Mouse (Mus musculus): ENCODE data around the gene Fam45a. TPM values are rescaled to one million over a fixed set of nuclear protein-coding genes. Genes with fewer than 3 reads are reported as not detected.
A peak's percentile ranks its signal among the peaks of the same experiment; 100 is the strongest.

Gene Fam45a
- total RNA-seq (2014; rRNA removed) (29.7 and 32.0 TPM in 2 replicates), polyA plus RNA-seq (2015; fragmentation: Nextera tagmentation; extraction: Ambion mirVana) (44.8 and 45.6 TPM in 2 replicates)

DNA sequence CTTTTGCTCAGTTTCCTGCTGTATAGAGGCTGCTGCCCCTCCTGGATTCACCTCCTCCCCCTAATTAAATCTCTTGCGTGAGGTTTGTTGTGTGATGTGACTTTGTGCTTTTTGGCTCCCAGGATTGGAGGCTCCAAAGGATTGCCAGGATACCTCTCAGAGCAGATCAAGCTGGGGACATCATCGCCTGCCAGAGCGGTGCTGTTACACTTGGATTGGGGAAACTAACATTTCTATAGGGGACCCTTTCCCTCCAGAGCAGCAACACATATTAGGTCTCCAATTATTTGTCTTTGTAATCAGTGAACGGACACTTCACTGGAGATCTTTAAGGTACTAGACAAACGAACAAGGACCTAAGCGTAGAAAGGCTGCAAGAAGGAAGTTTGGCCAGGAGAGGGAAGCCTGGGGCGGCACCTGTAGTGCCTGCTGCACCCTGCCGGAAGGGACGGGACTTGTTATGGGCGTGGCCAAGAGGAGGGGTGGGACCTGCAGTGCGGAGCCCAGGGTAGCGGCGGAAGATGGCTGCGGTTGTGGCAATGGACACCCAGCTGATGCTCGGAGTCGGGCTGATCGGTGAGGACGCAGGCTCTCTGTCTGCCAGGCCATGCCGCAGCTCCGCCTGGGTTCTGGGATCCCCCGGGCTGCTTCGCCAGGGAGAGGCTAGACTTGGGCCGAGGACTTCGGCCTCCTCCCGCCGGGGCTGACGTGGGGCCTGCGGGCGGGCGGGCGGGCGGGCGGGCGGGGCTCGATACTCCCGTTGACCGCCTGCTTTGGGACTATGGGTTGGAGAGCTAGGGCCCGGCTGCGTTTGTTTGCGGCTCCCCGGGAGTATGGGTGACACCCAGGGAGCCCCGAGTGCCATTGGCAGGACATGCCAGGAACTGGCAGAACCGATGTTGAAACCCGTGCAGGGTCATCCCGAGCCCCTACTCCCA lies at the start of gene Fam45a:
Gene Fam45a (plus strand): TSS at position 488 of the 938 bp plus-strand sequence.
- H3K36me3 ChIP-seq (ENCODE audit: insufficient read depth, low read length): no peaks in the 10 kb centered on the region; the same call in 1 of the 2 replicates
- 3% methylated on average over 40 of the region's 45 CpGs for WGBS
- peak; percentile 94 for TF ChIP-seq CTCF (IDR thresholded peaks at IDR 0.05; ENCODE audit: low read depth)

DNA sequence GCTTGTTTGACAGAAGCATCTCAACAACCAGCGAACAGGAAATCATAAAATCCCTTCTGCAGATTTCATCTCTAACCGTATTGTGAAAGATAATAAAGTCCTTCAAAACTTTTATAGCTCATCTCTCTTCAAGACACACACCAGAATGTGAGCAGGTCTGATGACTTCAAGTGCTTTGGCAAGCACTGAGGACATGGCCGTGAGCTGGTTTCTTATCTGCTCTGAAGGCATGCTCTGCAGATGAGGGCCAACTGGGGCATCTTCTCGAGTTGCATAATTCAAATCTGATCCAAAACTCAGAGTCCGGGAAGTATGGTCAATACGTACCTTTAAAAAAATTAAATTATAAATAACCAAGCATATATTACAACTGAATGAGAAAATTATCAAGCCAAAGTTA lies 38.0 kb upstream of the Fam45a start:
- no peaks in the 10 kb centered on the region for H3K4me1 ChIP-seq (ENCODE audit: insufficient read depth, low read length)
- H3K9ac ChIP-seq (replicated peaks; ENCODE audit: low read length): no peak overlapping the region
- no peak for TF ChIP-seq CTCF (IDR thresholded peaks at IDR 0.05; ENCODE audit: low read depth)
- no peak for DNase-seq (ENCODE audit: low spot score)
- no peaks in the 10 kb centered on the region for H3K9me3 ChIP-seq (ENCODE audit: low read length)
- no peak for ATAC-seq
- 93% methylated on average over 6 of the region's 6 CpGs for WGBS
- H3K4me3 ChIP-seq (ENCODE audit: low read length): no peak overlapping the region
- no peak overlapping the region for H3K27ac ChIP-seq
- H3K27me3 ChIP-seq (ENCODE audit: insufficient read depth, low read length): no peaks in the 10 kb centered on the region
- H3K4me2 ChIP-seq (ENCODE audit: low read depth, low read length): no peak overlapping the region
- H3K36me3 ChIP-seq (ENCODE audit: insufficient read depth, low read length): peaks cover 42% of the 10 kb centered on the region

More for the DNA sequence above, at the start of gene Fam45a:
- Histone ChIP-seq H3K9me3 (ENCODE audit: low read length) (no peaks in the 10 kb centered on the region), H3K9ac (replicated peaks; ENCODE audit: low read length) (peak within 1 kb of the TSS; percentile 80), H3K27ac (peak within 1 kb of the TSS; percentile 74; the same call in 1 of the 2 replicates), H3K4me1 (ENCODE audit: insufficient read depth, low read length) (peaks cover 4% of the 10 kb centered on the region; the same call in 1 of the 2 replicates), H3K4me3 (ENCODE audit: low read length) (peak within 1 kb of the TSS; percentile 78), H3K4me2 (ENCODE audit: low read depth, low read length) (peak within 1 kb of the TSS; percentile 87), H3K27me3 (ENCODE audit: insufficient read depth, low read length) (no peaks in the 10 kb centered on the region)
- ATAC-seq (peak; percentile 100), DNase-seq (ENCODE audit: low spot score) (peak; percentile 93)

DNA sequence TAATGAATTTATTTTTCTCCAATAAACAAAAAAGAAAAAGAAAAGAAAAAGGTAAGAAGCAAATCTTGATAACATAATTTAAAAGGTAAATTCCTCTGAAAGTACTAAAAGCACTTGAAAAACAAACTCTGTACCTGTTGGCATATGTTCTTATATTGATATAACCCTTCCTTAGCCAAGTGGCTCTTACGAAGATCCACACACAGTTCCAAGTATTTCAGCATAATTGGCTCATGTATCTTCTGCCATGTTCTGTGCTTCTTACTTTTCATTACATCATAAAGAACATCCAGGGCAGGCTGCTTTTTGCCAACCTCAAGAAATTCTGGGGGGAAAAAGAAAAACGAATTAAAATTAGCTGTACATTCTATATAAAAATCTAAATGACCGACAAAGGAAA lies 29.4 kb upstream of the Fam45a start:
- Histone ChIP-seq H3K4me3 (ENCODE audit: low read length) (no peak overlapping the region), H3K36me3 (ENCODE audit: insufficient read depth, low read length) (peaks cover 4% of the 10 kb centered on the region; the same call in 1 of the 2 replicates), H3K27ac (no peak overlapping the region), H3K4me2 (ENCODE audit: low read depth, low read length) (no peak overlapping the region), H3K4me1 (ENCODE audit: insufficient read depth, low read length) (no peaks in the 10 kb centered on the region; the same call in 1 of the 2 replicates), H3K27me3 (ENCODE audit: insufficient read depth, low read length) (no peaks in the 10 kb centered on the region), H3K9me3 (ENCODE audit: low read length) (no peaks in the 10 kb centered on the region), H3K9ac (replicated peaks; ENCODE audit: low read length) (no peak overlapping the region)
- ATAC-seq: no peak
- TF ChIP-seq CTCF (IDR thresholded peaks at IDR 0.05; ENCODE audit: low read depth): no peak
- no peak for DNase-seq (ENCODE audit: low spot score)
- 87% methylated on average over 3 of the region's 3 CpGs for WGBS

DNA sequence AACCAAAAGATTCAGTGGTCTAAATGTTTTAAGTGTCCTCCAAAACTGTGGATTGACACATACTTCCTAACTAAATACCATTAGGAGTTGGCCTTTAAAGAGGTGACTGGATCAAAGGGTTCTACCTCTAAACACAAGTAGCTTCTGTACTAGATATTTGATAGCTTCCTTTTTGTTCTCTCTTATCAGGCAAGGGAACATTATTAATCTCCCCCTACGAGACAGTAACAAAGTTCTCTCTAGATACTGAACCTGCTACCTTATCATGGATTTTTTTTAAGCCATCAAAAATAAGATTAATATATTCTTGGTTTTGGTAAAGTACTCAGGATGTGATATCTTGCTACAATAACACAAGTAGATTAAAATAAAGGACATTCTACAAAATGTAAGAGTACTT lies 26.7 kb upstream of the Fam45a start:
- no peak for ATAC-seq
- H3K9ac ChIP-seq (replicated peaks; ENCODE audit: low read length): no peak overlapping the region
- no peak overlapping the region for H3K4me3 ChIP-seq (ENCODE audit: low read length)
- H3K36me3 ChIP-seq (ENCODE audit: insufficient read depth, low read length): peaks cover 4% of the 10 kb centered on the region; the same call in 1 of the 2 replicates
- no peaks in the 10 kb centered on the region for H3K27me3 ChIP-seq (ENCODE audit: insufficient read depth, low read length)
- peaks cover 4% of the 10 kb centered on the region; the same call in 1 of the 2 replicates for H3K4me1 ChIP-seq (ENCODE audit: insufficient read depth, low read length)
- H3K27ac ChIP-seq: no peak overlapping the region
- no peak for TF ChIP-seq CTCF (IDR thresholded peaks at IDR 0.05; ENCODE audit: low read depth)
- no peaks in the 10 kb centered on the region for H3K9me3 ChIP-seq (ENCODE audit: low read length)
- WGBS: 71% methylated on average over 1 of the region's 1 CpGs
- DNase-seq (ENCODE audit: low spot score): no peak
- no peak overlapping the region for H3K4me2 ChIP-seq (ENCODE audit: low read depth, low read length)

DNA sequence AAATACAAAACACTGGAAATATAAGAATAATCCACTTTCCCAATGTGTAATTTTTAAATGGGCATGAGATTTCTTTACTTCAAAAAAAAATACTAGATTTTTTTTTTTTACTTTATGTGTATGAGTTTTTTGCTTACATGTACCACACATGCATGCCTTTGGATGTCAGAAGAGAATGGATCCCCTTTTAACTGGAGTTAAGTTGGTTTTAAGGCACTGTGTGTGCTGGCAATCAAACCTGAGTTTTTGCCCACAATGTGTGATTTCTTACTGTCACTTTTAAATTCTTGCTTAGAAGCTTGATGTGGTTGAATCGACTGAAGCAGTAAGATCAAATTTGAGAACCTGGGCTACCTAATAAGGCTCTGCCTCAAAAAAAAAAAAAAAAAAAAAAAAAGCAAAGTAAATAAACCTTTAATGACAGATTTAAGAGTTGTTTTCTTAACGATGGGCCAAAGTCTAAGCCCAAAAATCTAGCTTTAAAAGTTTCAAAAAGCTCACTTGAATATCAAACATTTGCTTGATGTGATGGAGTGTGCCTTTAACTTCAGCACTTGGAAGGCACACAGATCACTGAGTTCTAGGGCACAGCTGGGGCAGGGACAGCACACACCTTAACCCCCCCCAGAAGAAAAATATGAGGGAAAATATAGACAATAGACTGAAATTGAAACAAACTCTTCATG lies 23.8 kb upstream of the Fam45a start:
- H3K4me3 ChIP-seq (ENCODE audit: low read length): no peak overlapping the region
- H3K4me1 ChIP-seq (ENCODE audit: insufficient read depth, low read length): peaks cover 4% of the 10 kb centered on the region; the same call in 1 of the 2 replicates
- H3K9ac ChIP-seq (replicated peaks; ENCODE audit: low read length): no peak overlapping the region
- TF ChIP-seq CTCF (IDR thresholded peaks at IDR 0.05; ENCODE audit: low read depth): no peak
- no peak for DNase-seq (ENCODE audit: low spot score)
- H3K27ac ChIP-seq: no peak overlapping the region
- WGBS: 65% methylated on average over 2 of the region's 2 CpGs
- no peak for ATAC-seq
- H3K27me3 ChIP-seq (ENCODE audit: insufficient read depth, low read length): no peaks in the 10 kb centered on the region
- no peaks in the 10 kb centered on the region for H3K9me3 ChIP-seq (ENCODE audit: low read length)
- peak overlapping the region; percentile 60; the same call in 1 of the 2 replicates for H3K4me2 ChIP-seq (ENCODE audit: low read depth, low read length)
- H3K36me3 ChIP-seq (ENCODE audit: insufficient read depth, low read length): no peaks in the 10 kb centered on the region

DNA sequence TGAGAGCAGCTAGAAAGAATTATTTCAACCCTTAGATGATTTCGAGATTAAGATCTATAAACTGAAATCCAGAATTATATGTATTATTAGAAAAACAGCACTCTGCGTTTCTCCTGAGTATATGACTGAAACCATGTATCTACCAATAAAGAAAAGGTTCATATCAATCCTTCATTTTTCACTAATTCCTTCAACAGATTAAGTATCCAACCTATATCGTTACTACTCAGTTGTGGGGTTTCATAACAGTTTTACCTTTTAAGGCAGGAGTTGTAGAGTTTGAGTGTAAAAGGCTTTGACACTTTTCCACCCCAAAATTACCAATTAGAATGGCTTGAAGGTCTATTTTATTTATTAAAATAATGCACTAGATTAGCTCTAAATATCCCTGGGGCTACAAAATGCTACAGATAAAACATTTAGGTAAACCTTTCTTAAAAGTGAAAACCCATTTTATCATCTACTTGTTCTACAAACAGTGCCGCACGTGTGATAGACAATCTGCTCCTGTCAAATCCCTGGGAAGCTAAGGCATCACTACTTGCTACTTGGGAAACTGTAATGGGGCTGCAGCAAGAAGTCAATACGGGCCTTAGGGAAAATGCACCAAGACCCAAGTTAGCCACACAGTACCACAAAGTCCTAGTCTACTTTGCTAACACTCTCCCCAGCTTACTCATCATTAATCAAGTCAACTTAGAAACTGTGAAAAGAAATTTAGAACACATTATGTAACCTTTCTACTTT lies 23.0 kb upstream of the Fam45a start:
- ATAC-seq (no peak), DNase-seq (ENCODE audit: low spot score) (no peak)
- H3K4me2 ChIP-seq (ENCODE audit: low read depth, low read length): peak overlapping the region; percentile 60
- no peak overlapping the region for H3K27ac ChIP-seq
- H3K36me3 ChIP-seq (ENCODE audit: insufficient read depth, low read length): no peaks in the 10 kb centered on the region
- no peak for TF ChIP-seq CTCF (IDR thresholded peaks at IDR 0.05; ENCODE audit: low read depth)
- peaks cover 4% of the 10 kb centered on the region; the same call in 1 of the 2 replicates for H3K4me1 ChIP-seq (ENCODE audit: insufficient read depth, low read length)
- no peaks in the 10 kb centered on the region for H3K27me3 ChIP-seq (ENCODE audit: insufficient read depth, low read length)
- peak overlapping the region; percentile 98 for H3K4me3 ChIP-seq (ENCODE audit: low read length)
- WGBS: 45% methylated on average over 6 of the region's 6 CpGs
- no peak overlapping the region for H3K9ac ChIP-seq (replicated peaks; ENCODE audit: low read length)
- no peaks in the 10 kb centered on the region for H3K9me3 ChIP-seq (ENCODE audit: low read length)

All from hindbrain, postnatal 0 days (tissue).